Mouse (Mus musculus): ENCODE measurements at regions not wholly inside any gene's neighbourhood (a gene's known extent, or its start where the extent isn't known, plus 50 kb on each side); places are given as distances from the start of the nearest gene placed in this dataset.

GRCm38 (mm10) chr9:41736881-41737280 lies 387.2 kb downstream of the Sorl1 start:
- no peak overlapping the region for H3K4me3 ChIP-seq (ENCODE audit: low read depth, low read length)
- WGBS, result 63% methylated on average over 6 of the region's 6 CpGs
- no peaks in the 10 kb centered on the region for H3K4me1 ChIP-seq (replicated peaks; ENCODE audit: control insufficient read depth, insufficient read depth, low read length)
- H3K9me3 ChIP-seq (ENCODE audit: control insufficient read depth), result no peaks in the 10 kb centered on the region
- TF ChIP-seq CTCF (IDR thresholded peaks at IDR 0.05; ENCODE audit: low read depth), result no peak
- peak overlapping the region; percentile 81; the same call in 1 of the 2 replicates for H3K4me2 ChIP-seq (replicated peaks; ENCODE audit: low read depth)
- H3K27ac ChIP-seq (ENCODE audit: low read depth, low read length), result no peak overlapping the region
- no peaks in the 10 kb centered on the region for H3K27me3 ChIP-seq (replicated peaks; ENCODE audit: control insufficient read depth, insufficient read depth, low read length)
- no peaks in the 10 kb centered on the region for H3K36me3 ChIP-seq (ENCODE audit: control insufficient read depth, insufficient read depth)
- no peak overlapping the region for H3K9ac ChIP-seq (ENCODE audit: low read depth, low read length)
- no peak for ATAC-seq

GRCm38 (mm10) chr9:41736234-41736859 lies 387.8 kb downstream of the Sorl1 start:
- H3K9ac ChIP-seq (ENCODE audit: low read depth, low read length), result peak overlapping the region; percentile 40
- H3K36me3 ChIP-seq (ENCODE audit: control insufficient read depth, insufficient read depth), result no peaks in the 10 kb centered on the region
- H3K4me2 ChIP-seq (replicated peaks; ENCODE audit: low read depth), result peak overlapping the region; percentile 81
- TF ChIP-seq CTCF (IDR thresholded peaks at IDR 0.05; ENCODE audit: low read depth), result no peak
- 5% methylated on average over 16 of the region's 16 CpGs for WGBS
- no peaks in the 10 kb centered on the region for H3K27me3 ChIP-seq (replicated peaks; ENCODE audit: control insufficient read depth, insufficient read depth, low read length)
- no peaks in the 10 kb centered on the region for H3K4me1 ChIP-seq (replicated peaks; ENCODE audit: control insufficient read depth, insufficient read depth, low read length)
- no peaks in the 10 kb centered on the region for H3K9me3 ChIP-seq (ENCODE audit: control insufficient read depth)
- H3K27ac ChIP-seq (ENCODE audit: low read depth, low read length), result no peak overlapping the region
- no peak for ATAC-seq
- peak overlapping the region; percentile 35 for H3K4me3 ChIP-seq (ENCODE audit: low read depth, low read length)

- Histone ChIP-seq H3K9me3 (ENCODE audit: control insufficient read depth) (no peaks in the 10 kb centered on the region), H3K9ac (ENCODE audit: low read depth, low read length) (peak overlapping the region; percentile 40), H3K27me3 (replicated peaks; ENCODE audit: control insufficient read depth, insufficient read depth, low read length) (no peaks in the 10 kb centered on the region), H3K27ac (ENCODE audit: low read depth, low read length) (peak overlapping the region; percentile 16; the same call in 1 of the 2 replicates), H3K4me3 (ENCODE audit: low read depth, low read length) (peak overlapping the region; percentile 35), H3K36me3 (ENCODE audit: control insufficient read depth, insufficient read depth) (no peaks in the 10 kb centered on the region), H3K4me2 (replicated peaks; ENCODE audit: low read depth) (peak overlapping the region; percentile 81), H3K4me1 (replicated peaks; ENCODE audit: control insufficient read depth, insufficient read depth, low read length) (no peaks in the 10 kb centered on the region)
- 0 out of 2 replicates have a peak, but pooled peaks have one; percentile 36 for ATAC-seq
- TF ChIP-seq CTCF (IDR thresholded peaks at IDR 0.05; ENCODE audit: low read depth), result no peak
- 2% methylated on average over 22 of the region's 22 CpGs for WGBS
Measured at GRCm38 (mm10) chr9:41735448-41736233, 388.5 kb downstream of the Sorl1 start.

- ATAC-seq, result no peak
- H3K4me2 ChIP-seq (replicated peaks; ENCODE audit: low read depth), result peak overlapping the region; percentile 81
- no peaks in the 10 kb centered on the region for H3K27me3 ChIP-seq (replicated peaks; ENCODE audit: control insufficient read depth, insufficient read depth, low read length)
- H3K27ac ChIP-seq (ENCODE audit: low read depth, low read length), result no peak overlapping the region
- TF ChIP-seq CTCF (IDR thresholded peaks at IDR 0.05; ENCODE audit: low read depth), result no peak
- no peaks in the 10 kb centered on the region for H3K36me3 ChIP-seq (ENCODE audit: control insufficient read depth, insufficient read depth)
- WGBS, result 29% methylated on average over 8 of the region's 8 CpGs
- peak overlapping the region; percentile 35; the same call in 1 of the 2 replicates for H3K4me3 ChIP-seq (ENCODE audit: low read depth, low read length)
- no peak overlapping the region for H3K9ac ChIP-seq (ENCODE audit: low read depth, low read length)
- no peaks in the 10 kb centered on the region for H3K9me3 ChIP-seq (ENCODE audit: control insufficient read depth)
- H3K4me1 ChIP-seq (replicated peaks; ENCODE audit: control insufficient read depth, insufficient read depth, low read length), result no peaks in the 10 kb centered on the region
Measured at GRCm38 (mm10) chr9:41734925-41735447, 389.1 kb downstream of the Sorl1 start.

GRCm38 (mm10) chr9:41721609-41722008 lies 402.5 kb downstream of the Sorl1 start:
- ATAC-seq, result no peak

GRCm38 (mm10) chr9:41715231-41715630 lies 408.9 kb downstream of the Sorl1 start:
- no peaks in the 10 kb centered on the region for H3K27me3 ChIP-seq (replicated peaks; ENCODE audit: control insufficient read depth, insufficient read depth, low read length)
- no peak overlapping the region for H3K27ac ChIP-seq (ENCODE audit: low read depth, low read length)
- ATAC-seq, result peak; percentile 56; the same call in 1 of the 2 replicates
- no peak overlapping the region for H3K4me3 ChIP-seq (ENCODE audit: low read depth, low read length)
- no peaks in the 10 kb centered on the region for H3K9me3 ChIP-seq (ENCODE audit: control insufficient read depth)
- H3K4me2 ChIP-seq (replicated peaks; ENCODE audit: low read depth), result no peak overlapping the region
- no peak overlapping the region for H3K9ac ChIP-seq (ENCODE audit: low read depth, low read length)
- H3K4me1 ChIP-seq (replicated peaks; ENCODE audit: control insufficient read depth, insufficient read depth, low read length), result no peaks in the 10 kb centered on the region
- no peak for TF ChIP-seq CTCF (IDR thresholded peaks at IDR 0.05; ENCODE audit: low read depth)
- no peaks in the 10 kb centered on the region for H3K36me3 ChIP-seq (ENCODE audit: control insufficient read depth, insufficient read depth)

More at GRCm38 (mm10) chr9:41721609-41722008, 402.5 kb downstream of the Sorl1 start:
- H3K9ac ChIP-seq (ENCODE audit: low read depth, low read length), result no peak overlapping the region
- H3K9me3 ChIP-seq (ENCODE audit: control insufficient read depth), result no peaks in the 10 kb centered on the region
- H3K27ac ChIP-seq (ENCODE audit: low read depth, low read length), result no peak overlapping the region
- H3K36me3 ChIP-seq (ENCODE audit: control insufficient read depth, insufficient read depth), result no peaks in the 10 kb centered on the region
- 55% methylated on average over 4 of the region's 4 CpGs for WGBS
- H3K27me3 ChIP-seq (replicated peaks; ENCODE audit: control insufficient read depth, insufficient read depth, low read length), result no peaks in the 10 kb centered on the region
- H3K4me2 ChIP-seq (replicated peaks; ENCODE audit: low read depth), result no peak overlapping the region
- no peak overlapping the region for H3K4me3 ChIP-seq (ENCODE audit: low read depth, low read length)
- H3K4me1 ChIP-seq (replicated peaks; ENCODE audit: control insufficient read depth, insufficient read depth, low read length), result no peaks in the 10 kb centered on the region
- TF ChIP-seq CTCF (IDR thresholded peaks at IDR 0.05; ENCODE audit: low read depth), result no peak
